11 mouse cellular contexts compared by ENCODE assay signal in the genomic region with DNA sequence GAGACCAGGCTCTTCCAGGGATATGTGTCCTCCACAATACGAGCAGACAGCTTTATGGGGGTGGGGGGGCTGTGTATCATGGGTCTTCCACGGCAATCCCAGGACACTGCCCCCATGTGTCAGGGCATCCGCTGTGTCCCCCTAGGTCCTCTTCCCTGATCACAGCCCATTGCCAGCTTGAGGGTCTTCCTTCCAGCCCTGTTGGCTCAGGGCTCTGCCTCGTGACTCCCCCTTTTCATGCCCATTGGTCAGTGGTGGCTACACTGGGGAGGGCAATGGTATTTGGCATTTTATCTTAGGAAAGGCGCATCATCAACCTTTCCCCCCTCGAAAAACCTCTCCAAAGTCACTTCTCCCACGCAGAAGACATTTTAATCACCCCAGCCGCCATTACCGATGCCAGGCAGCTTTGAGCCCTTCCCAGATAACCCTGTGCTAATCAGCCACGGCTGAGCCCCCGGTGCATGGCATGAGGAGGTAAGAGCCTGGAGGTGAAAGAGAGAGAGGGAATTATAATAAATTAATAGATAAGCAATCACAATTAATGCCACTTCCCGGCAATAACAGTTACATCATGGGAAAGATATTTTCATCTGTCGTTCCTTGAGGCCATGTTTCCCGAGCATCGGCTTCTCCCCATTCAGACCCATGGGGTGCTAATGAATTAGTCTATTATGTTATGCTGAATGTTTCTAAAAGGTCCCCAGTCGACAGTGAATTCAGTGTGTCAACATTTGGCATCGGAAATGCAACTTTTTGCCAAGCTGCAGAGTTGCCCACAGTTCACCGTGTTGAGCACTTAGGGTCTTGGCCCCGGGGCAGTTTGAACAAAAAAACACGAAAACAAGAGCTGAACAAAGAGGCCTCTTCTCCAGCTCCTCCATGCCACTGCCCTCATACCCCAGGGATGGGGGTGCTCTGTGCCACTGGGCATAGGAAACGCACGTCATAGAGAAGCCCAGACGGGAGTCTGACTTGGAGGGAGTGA.
DNase-seq lines count a peak whose midpoint lies in the region; ATAC-seq and TF ChIP-seq lines count a peak whose summit lies in the region.
"Had no signal": no experiment of that assay in that cellular context is flagged by ENCODE, and none has a peak within 500 bp of the region (broad histone marks: within the 10 kb centered on the region; RNA-seq: fewer than 3 reads in every experiment).

No protein-coding gene starts in this region.

- peak; percentile 48 to 63 for DNase-seq in frontal cortex, adult 2 months (ENCODE audit: extremely low spot score in 1 of 2, low spot score in 1 of 2)
- DNase-seq in frontal cortex, postnatal 25 days (ENCODE audit: low spot score in 2 of 2): no peak
- peak; percentile 67 to 69 for DNase-seq in layer of hippocampus, adult 2 months (ENCODE audit: low spot score in 2 of 2)
- DNase-seq in heart, postnatal 10 days: no peak
- no peak for DNase-seq in thymus, postnatal 10 days (ENCODE audit: low spot score in 2 of 2)
- DNase-seq: thymus, postnatal 4 days had no signal

- H3K36me3 ChIP-seq in midbrain, embryonic 15.5 days (replicated peaks): no peaks in the 10 kb centered on the region
- H3K36me3 ChIP-seq: liver, embryonic 15.5 days had no signal

- no peaks in the 10 kb centered on the region for H3K27me3 ChIP-seq in midbrain, embryonic 15.5 days (replicated peaks)
- H3K27me3 ChIP-seq: liver, embryonic 15.5 days had no signal

- TF ChIP-seq POLR2A in cortical plate, adult 2 months (IDR thresholded peaks at IDR 0.05; ENCODE audit: extremely low read depth, insufficient read depth, low read length): no peak

- H3K9me3 ChIP-seq in midbrain, embryonic 15.5 days: no peaks in the 10 kb centered on the region
- H3K9me3 ChIP-seq: liver, embryonic 15.5 days had no signal

- no peak overlapping the region for H3K4me3 ChIP-seq in cortical plate, adult 2 months (ENCODE audit: insufficient read depth, low read length)
- H3K4me3 ChIP-seq in layer of hippocampus, adult 2 months: no peak overlapping the region
- no peak overlapping the region for H3K4me3 ChIP-seq in midbrain, embryonic 15.5 days
- H3K4me3 ChIP-seq: liver, embryonic 15.5 days had no signal

- no peak for TF ChIP-seq CTCF in cortical plate, adult 2 months (IDR thresholded peaks at IDR 0.05; ENCODE audit: extremely low read depth, insufficient read depth, low read length)
- no peak for TF ChIP-seq CTCF in layer of hippocampus, adult 2 months (conservative IDR thresholded peaks at IDR 0.05)

- WGBS in midbrain, embryonic 15.5 days: 55% methylated on average over 23 of the region's 23 CpGs

- no peak overlapping the region for H3K9ac ChIP-seq in midbrain, embryonic 15.5 days
- H3K9ac ChIP-seq: liver, embryonic 15.5 days had no signal

- H3K27ac ChIP-seq in cortical plate, adult 2 months (ENCODE audit: insufficient read depth, low read length): peak overlapping the region; percentile 64; the same call in 1 of the 2 replicates
- peak overlapping the region; percentile 64; the same call in 1 of the 2 replicates for H3K27ac ChIP-seq in layer of hippocampus, adult 2 months
- H3K27ac ChIP-seq in midbrain, embryonic 15.5 days: 0 out of 2 replicates have a peak overlapping the region, but pooled peaks have one; percentile 0
- H3K27ac ChIP-seq: kidney, postnatal 0 days; liver, embryonic 15.5 days had no signal

- no peak for ATAC-seq in midbrain, embryonic 15.5 days (replicated peaks)
- ATAC-seq in erythroid progenitor cell, adult 5-6 weeks (replicated peaks; ENCODE audit: low FRiP score, poor library complexity, severe bottlenecking): no peak

- intact Hi-C loops in heart, postnatal 10 days (cut with DNase I): loop anchor here (5.0 kb wide), 1 partner anchor 57 kb away; no protein-coding TSS in a partner anchor

- H3K4me2 ChIP-seq in midbrain, embryonic 15.5 days: no peak overlapping the region
- H3K4me2 ChIP-seq: liver, embryonic 15.5 days had no signal

- no peaks in the 10 kb centered on the region for H3K4me1 ChIP-seq in cortical plate, adult 2 months (ENCODE audit: control insufficient read depth, insufficient read depth, low read length)
- peaks cover 13% of the 10 kb centered on the region; the same call in 1 of the 2 replicates for H3K4me1 ChIP-seq in midbrain, embryonic 15.5 days
- H3K4me1 ChIP-seq: liver, embryonic 15.5 days had no signal

Comparison
In these comparisons a context has a peak if more than half of its experiments do, and no peak if none do; other contexts are left out.
1. DNase-seq: peak in frontal cortex, adult 2 months (2 of 2) and layer of hippocampus, adult 2 months (2 of 2); none in frontal cortex, postnatal 25 days (0 of 2), heart, postnatal 10 days (0 of 2) and thymus, postnatal 10 days (0 of 2).
2. H3K27ac ChIP-seq: peak in every context shown above with its lines; median percentile 64 in cortical plate, adult 2 months; 64 in layer of hippocampus, adult 2 months; 0 in midbrain, embryonic 15.5 days.